ENCODE assay signal across 1 mouse cellular context in the genomic region with DNA sequence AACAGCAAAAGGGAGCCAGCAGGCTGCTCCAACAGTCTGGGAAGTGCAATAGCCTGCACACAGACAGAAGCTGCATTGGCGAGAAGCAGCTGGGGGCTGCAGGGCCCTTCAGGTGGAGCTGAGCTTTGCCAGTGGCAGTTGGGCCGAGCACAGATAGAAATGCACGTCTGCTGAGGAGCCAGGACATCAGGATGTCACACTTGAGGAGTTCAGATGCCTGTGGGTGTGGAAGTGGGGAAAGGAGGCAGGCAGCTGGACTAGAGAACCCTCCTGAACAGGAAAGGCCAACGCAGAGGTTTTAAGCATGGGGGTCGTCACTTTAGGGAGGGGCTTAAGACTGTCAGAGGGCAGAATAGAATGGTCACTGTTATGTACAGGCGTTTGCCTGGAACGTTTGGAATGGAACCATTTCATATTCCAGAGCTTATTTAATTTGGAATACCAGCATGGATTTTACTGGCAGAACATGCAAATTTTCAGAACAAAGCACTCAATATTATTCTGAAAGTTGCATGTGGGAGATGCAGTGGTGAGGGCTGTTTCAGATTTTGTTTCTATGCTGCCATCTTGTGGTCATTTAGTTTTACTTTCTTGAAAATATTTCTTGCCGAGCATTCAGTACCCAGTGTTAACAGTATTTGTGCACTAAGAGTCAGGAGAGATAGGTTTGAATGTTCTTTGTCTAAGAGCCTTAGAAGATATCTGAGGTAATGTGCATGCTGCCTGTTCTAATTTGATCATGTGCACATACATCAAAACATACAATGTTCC.
TF ChIP-seq lines count a peak whose summit lies in the region.

No protein-coding gene starts in this region.

TF ChIP-seq in MEL, 35 proteins besides CTCF, POLR2A, EP300 and RAD21 (continued from another document):
- TF ChIP-seq ZC3H11A (IDR thresholded peaks at IDR 0.05; ENCODE audit: low read depth, low read length) (peak; percentile 66; the same call in 1 of the 2 replicates), GABPA (IDR thresholded peaks at IDR 0.05; ENCODE audit: low read depth, low read length) (no peak), HCFC1 (IDR thresholded peaks at IDR 0.05; ENCODE audit: low read depth, low read length) (no peak), MAFK (IDR thresholded peaks at IDR 0.05; ENCODE audit: borderline replicate concordance, low read depth, low read length) (no peak), CHD1 (IDR thresholded peaks at IDR 0.05; ENCODE audit: low read depth, low read length) (no peak), ELF1 (IDR thresholded peaks at IDR 0.05; ENCODE audit: low read depth, low read length) (no peak), NELFE (IDR thresholded peaks at IDR 0.05; ENCODE audit: low read depth, low read length) (no peak)
